Mouse (Mus musculus) thymus, adult 2 months (tissue): ENCODE data around the gene Stambp.

Experiments used
- CTCF ChIP-seq: fragments of 200-500 bp; IDR thresholded peaks from 2 replicates; pipeline ENCODE4 v1.5.1; 2012; ENCODE audit warnings: mild to moderate bottlenecking, control low read depth, low read length, moderate library complexity, borderline replicate concordance; ENCODE audit not compliant: control insufficient read depth, poor library complexity, insufficient read depth; ENCODE audit errors: extremely low read depth
- POLR2A ChIP-seq: fragments of 200-500 bp; IDR thresholded peaks from 2 replicates; pipeline ENCODE4 v1.6.1; 2012; ENCODE audit warnings: mild to moderate bottlenecking, low read length, control low read depth, moderate library complexity; ENCODE audit not compliant: control insufficient read depth, poor library complexity, insufficient read depth; ENCODE audit errors: extremely low read depth

GRCm38 (mm10) chr6:83597988-83598387 lies 25.5 kb upstream of the Stambp start:
- TF ChIP-seq CTCF (no peak), POLR2A (no peak)
